Mouse (Mus musculus) heart, embryonic 10.5 days (tissue): ENCODE results near the gene Lce1h. TPM values are rescaled to one million over a fixed set of nuclear protein-coding genes. Genes with fewer than 3 reads are reported as not detected.

Experiments used
- DNase-seq: peaks from one replicate; pipeline ENCODE4 v3.0.0-alpha.2; 2017; ENCODE audit warnings: low spot score
- H3K27ac ChIP-seq: fragments of 300-500 bp; sonication (generic); 2 replicates; pipeline ENCODE4 v1.5.1; 2016; ENCODE audit warnings: mild to moderate bottlenecking
- H3K27me3 ChIP-seq: fragments of 300-500 bp; sonication (generic); 2 replicates; pipeline ENCODE4 v1.6.1; 2016; ENCODE audit warnings: mild to moderate bottlenecking; ENCODE audit not compliant: poor library complexity, insufficient read depth, severe bottlenecking
- H3K36me3 ChIP-seq: fragments of 300-500 bp; sonication (generic); 2 replicates; pipeline ENCODE4 v1.6.1; 2016; ENCODE audit warnings: mild to moderate bottlenecking, moderate library complexity
- H3K4me1 ChIP-seq: fragments of 300-500 bp; sonication (generic); 2 replicates; pipeline ENCODE4 v1.6.1; 2016; ENCODE audit warnings: mild to moderate bottlenecking
- H3K4me3 ChIP-seq: fragments of 300-500 bp; sonication (generic); 2 replicates; pipeline ENCODE4 v1.5.1; 2016; ENCODE audit warnings: mild to moderate bottlenecking, moderate library complexity
- H3K9me3 ChIP-seq: fragments of 300-500 bp; sonication (generic); 2 replicates; pipeline ENCODE4 v1.6.1; 2016; ENCODE audit warnings: mild to moderate bottlenecking, moderate library complexity
- WGBS: fragments of 180-500 bp; shearing (Covaris S2); methylation state at CpG from one replicate; pipeline ENCODE4 v1.1.7; 2016; 5-methylcytosine and 5-hydroxymethylcytosine counted together
- polyA plus RNA-seq: library from polyadenylated mRNA; unstranded; fragments of >200 nt; fragmentation: Nextera tagmentation; extraction: Ambion mirVana; gene quantifications from 2 replicates; pipeline ENCODE4 v1.2.1, GENCODE M21; 2016

The Lce1h gene
- polyA plus RNA-seq: not detected in 2 replicates

- 86% methylated on average over 1 of the region's 1 CpGs for WGBS
- no peaks in the 10 kb centered on the region for H3K4me1 ChIP-seq
Measured at GRCm38 (mm10) chr3:92764965-92765364, at the start of gene Lce1h. Gene Lce1h (minus strand): TSS chr3:92765065.

GRCm38 (mm10) chr3:92807791-92808190, 42.9 kb upstream of the Lce1h start, which contains the start of gene Lce1k:
Gene Lce1k (minus strand): TSS chr3:92807891.
- no peak for DNase-seq
- no peaks in the 10 kb centered on the region for H3K36me3 ChIP-seq

More at GRCm38 (mm10) chr3:92764965-92765364, at the start of gene Lce1h:
- no peak within 1 kb of the TSS for H3K27ac ChIP-seq
- H3K36me3 ChIP-seq: no peaks in the 10 kb centered on the region
- no peak for DNase-seq
- H3K9me3 ChIP-seq: no peaks in the 10 kb centered on the region
- no peaks in the 10 kb centered on the region for H3K27me3 ChIP-seq
- H3K4me3 ChIP-seq: no peak within 1 kb of the TSS

GRCm38 (mm10) chr3:92790414-92790813, 25.5 kb upstream of the Lce1h start, which contains the start of gene Lce1j:
Gene Lce1j (minus strand): TSS chr3:92790514.
- H3K27ac ChIP-seq: no peak within 1 kb of the TSS
- no peak for DNase-seq
- H3K27me3 ChIP-seq: no peaks in the 10 kb centered on the region
- WGBS: 76% methylated on average over 1 of the region's 1 CpGs
- H3K36me3 ChIP-seq: no peaks in the 10 kb centered on the region
- H3K4me1 ChIP-seq: no peaks in the 10 kb centered on the region
- no peaks in the 10 kb centered on the region for H3K9me3 ChIP-seq
- H3K4me3 ChIP-seq: no peak within 1 kb of the TSS

More at GRCm38 (mm10) chr3:92807791-92808190, 42.9 kb upstream of the Lce1h start, which contains the start of gene Lce1k:
- H3K4me3 ChIP-seq: no peak within 1 kb of the TSS
- H3K27ac ChIP-seq: no peak within 1 kb of the TSS
- no peaks in the 10 kb centered on the region for H3K9me3 ChIP-seq
- H3K27me3 ChIP-seq: no peaks in the 10 kb centered on the region
- no peaks in the 10 kb centered on the region for H3K4me1 ChIP-seq

- Histone ChIP-seq H3K36me3 (no peaks in the 10 kb centered on the region), H3K27me3 (no peaks in the 10 kb centered on the region), H3K4me3 (no peak within 1 kb of the TSS), H3K4me1 (no peaks in the 10 kb centered on the region), H3K27ac (no peak within 1 kb of the TSS), H3K9me3 (no peaks in the 10 kb centered on the region)
- 67% methylated on average over 1 of the region's 1 CpGs for WGBS
- no peak for DNase-seq
Measured at GRCm38 (mm10) chr3:92778799-92779198, 13.9 kb upstream of the Lce1h start, which contains the start of gene Lce1i. Gene Lce1i (minus strand): TSS chr3:92778899.

GRCm38 (mm10) chr3:92771573-92771972, 6.7 kb upstream of the Lce1h start:
- DNase-seq: no peak
- Histone ChIP-seq H3K4me3 (no peak overlapping the region), H3K4me1 (no peaks in the 10 kb centered on the region), H3K9me3 (no peaks in the 10 kb centered on the region), H3K27me3 (no peaks in the 10 kb centered on the region), H3K27ac (no peak overlapping the region), H3K36me3 (no peaks in the 10 kb centered on the region)
- WGBS: 19% methylated on average over 3 of the region's 3 CpGs

GRCm38 (mm10) chr3:92753197-92753596, 11.7 kb downstream of the Lce1h start:
- H3K27ac ChIP-seq: no peak overlapping the region
- 39% methylated on average over 3 of the region's 3 CpGs for WGBS
- no peaks in the 10 kb centered on the region for H3K4me1 ChIP-seq
- H3K36me3 ChIP-seq: no peaks in the 10 kb centered on the region
- H3K9me3 ChIP-seq: no peaks in the 10 kb centered on the region
- H3K27me3 ChIP-seq: no peaks in the 10 kb centered on the region
- no peak for DNase-seq
- no peak overlapping the region for H3K4me3 ChIP-seq

- H3K4me3 ChIP-seq: no peak within 1 kb of the TSS
- WGBS: 88% methylated on average over 1 of the region's 1 CpGs
Measured at GRCm38 (mm10) chr3:92752238-92752637, 12.6 kb downstream of the Lce1h start, which contains the start of gene Lce1g. Gene Lce1g (minus strand): TSS chr3:92752338.

GRCm38 (mm10) chr3:92738996-92739395, 25.9 kb downstream of the Lce1h start, which contains the start of gene Gm38119:
Gene Gm38119 (minus strand): TSS chr3:92739096.
- H3K4me3 ChIP-seq: no peak within 1 kb of the TSS
- DNase-seq: no peak
- H3K9me3 ChIP-seq: no peaks in the 10 kb centered on the region
- H3K27ac ChIP-seq: no peak within 1 kb of the TSS
- no peaks in the 10 kb centered on the region for H3K27me3 ChIP-seq
- WGBS: 87% methylated on average over 1 of the region's 1 CpGs
- H3K4me1 ChIP-seq: no peaks in the 10 kb centered on the region
- H3K36me3 ChIP-seq: no peaks in the 10 kb centered on the region

More at GRCm38 (mm10) chr3:92752238-92752637, 12.6 kb downstream of the Lce1h start, which contains the start of gene Lce1g:
- Histone ChIP-seq H3K27me3 (no peaks in the 10 kb centered on the region), H3K4me1 (no peaks in the 10 kb centered on the region), H3K27ac (no peak within 1 kb of the TSS), H3K9me3 (no peaks in the 10 kb centered on the region), H3K36me3 (no peaks in the 10 kb centered on the region)
- no peak for DNase-seq

- no peaks in the 10 kb centered on the region for H3K4me1 ChIP-seq
- no peak overlapping the region for H3K4me3 ChIP-seq
- no peak overlapping the region for H3K27ac ChIP-seq
- WGBS: 82% methylated on average over 5 of the region's 5 CpGs
- no peaks in the 10 kb centered on the region for H3K9me3 ChIP-seq
- no peak for DNase-seq
- no peaks in the 10 kb centered on the region for H3K27me3 ChIP-seq
- no peaks in the 10 kb centered on the region for H3K36me3 ChIP-seq
Measured at GRCm38 (mm10) chr3:92722631-92723030, 42.2 kb downstream of the Lce1h start.

GRCm38 (mm10) chr3:92720250-92720649, 44.6 kb downstream of the Lce1h start, which contains the start of gene Lce1f:
Gene Lce1f (minus strand): TSS chr3:92720350.
- no peaks in the 10 kb centered on the region for H3K9me3 ChIP-seq
- no peaks in the 10 kb centered on the region for H3K4me1 ChIP-seq
- no peaks in the 10 kb centered on the region for H3K36me3 ChIP-seq
- H3K27ac ChIP-seq: no peak within 1 kb of the TSS
- DNase-seq: no peak
- H3K27me3 ChIP-seq: no peaks in the 10 kb centered on the region
- WGBS: 74% methylated on average over 3 of the region's 3 CpGs
- H3K4me3 ChIP-seq: no peak within 1 kb of the TSS

GRCm38 (mm10) chr3:92715122-92715521, 49.7 kb downstream of the Lce1h start:
- Histone ChIP-seq H3K9me3 (no peaks in the 10 kb centered on the region), H3K4me1 (no peaks in the 10 kb centered on the region), H3K27me3 (no peaks in the 10 kb centered on the region), H3K4me3 (no peak overlapping the region), H3K36me3 (no peaks in the 10 kb centered on the region), H3K27ac (no peak overlapping the region)
- no peak for DNase-seq
